Mouse (Mus musculus): ENCODE measurements around the gene Faf1.

Gene Faf1

DNA sequence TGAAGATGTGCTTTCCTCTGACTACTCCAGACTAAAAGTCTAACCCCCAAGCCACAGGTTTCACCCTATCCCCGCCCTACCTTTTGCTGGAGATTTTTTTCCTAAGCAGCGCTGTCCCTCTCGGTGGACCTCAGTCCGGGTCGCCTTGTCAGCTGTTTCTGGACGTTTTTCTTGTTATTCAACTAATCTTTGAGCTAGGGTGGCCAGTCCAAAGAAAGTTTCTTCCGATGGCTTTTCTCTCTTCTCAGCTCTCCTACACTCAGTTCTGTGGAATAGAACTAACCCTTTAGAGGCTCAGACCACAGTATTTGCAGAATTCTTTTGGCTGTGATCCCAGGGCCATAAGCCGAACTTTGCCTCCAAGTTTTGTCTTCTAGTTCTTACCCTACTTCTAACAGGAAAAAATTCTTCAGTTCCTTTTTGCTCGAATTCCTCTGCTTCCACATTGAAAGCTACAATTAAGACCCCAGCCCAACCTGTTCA, 302.5 kb downstream of the Faf1 start:
- no peak for DNase-seq (ENCODE audit: low read depth, low spot score)

DNA sequence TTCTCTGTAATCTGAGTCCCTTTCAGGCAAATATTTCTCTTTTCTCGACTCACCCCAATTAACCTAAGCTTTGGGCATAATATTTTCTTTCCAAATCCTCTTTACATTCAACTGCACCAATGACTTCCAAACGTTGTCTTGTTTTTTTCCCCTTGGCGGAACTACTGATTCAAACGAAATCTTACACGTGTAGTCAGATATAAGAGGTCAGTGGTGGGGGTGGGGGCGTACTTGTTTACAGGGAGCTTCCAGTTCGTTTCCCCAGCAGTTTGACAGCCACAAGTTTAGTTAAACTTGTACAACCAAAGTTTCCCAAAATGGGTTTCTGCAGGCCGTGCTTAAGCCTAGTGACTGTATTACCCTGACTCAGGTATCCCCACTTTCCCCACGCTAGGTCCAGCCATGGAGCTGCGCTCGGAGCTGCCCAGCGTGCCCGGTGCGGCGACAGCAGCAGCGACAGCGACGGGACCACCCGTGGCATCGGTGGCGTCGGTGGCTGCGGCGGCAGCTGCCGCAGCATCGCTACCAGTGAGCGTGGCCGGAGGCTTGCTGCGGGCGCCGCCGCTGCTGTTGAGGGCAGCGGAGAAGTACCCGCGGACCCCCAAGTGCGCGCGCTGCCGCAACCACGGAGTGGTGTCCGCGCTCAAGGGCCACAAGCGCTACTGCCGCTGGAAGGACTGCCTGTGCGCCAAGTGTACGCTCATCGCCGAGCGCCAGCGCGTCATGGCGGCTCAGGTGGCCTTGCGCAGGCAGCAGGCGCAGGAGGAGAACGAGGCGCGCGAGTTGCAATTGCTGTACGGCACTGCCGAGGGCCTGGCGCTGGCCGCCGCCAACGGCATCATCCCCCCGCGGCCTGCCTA, 303.3 kb downstream of the Faf1 start:
- DNase-seq (ENCODE audit: low read depth, low spot score): no peak

- DNase-seq (ENCODE audit: low read depth, low spot score): no peak
These were observed 304.1 kb downstream of the Faf1 start for GRCm38 (mm10) chr4:109980321-109981082.

- DNase-seq (ENCODE audit: low read depth, low spot score): no peak
These were observed 304.9 kb downstream of the Faf1 start for GRCm38 (mm10) chr4:109981083-109981870.

DNA sequence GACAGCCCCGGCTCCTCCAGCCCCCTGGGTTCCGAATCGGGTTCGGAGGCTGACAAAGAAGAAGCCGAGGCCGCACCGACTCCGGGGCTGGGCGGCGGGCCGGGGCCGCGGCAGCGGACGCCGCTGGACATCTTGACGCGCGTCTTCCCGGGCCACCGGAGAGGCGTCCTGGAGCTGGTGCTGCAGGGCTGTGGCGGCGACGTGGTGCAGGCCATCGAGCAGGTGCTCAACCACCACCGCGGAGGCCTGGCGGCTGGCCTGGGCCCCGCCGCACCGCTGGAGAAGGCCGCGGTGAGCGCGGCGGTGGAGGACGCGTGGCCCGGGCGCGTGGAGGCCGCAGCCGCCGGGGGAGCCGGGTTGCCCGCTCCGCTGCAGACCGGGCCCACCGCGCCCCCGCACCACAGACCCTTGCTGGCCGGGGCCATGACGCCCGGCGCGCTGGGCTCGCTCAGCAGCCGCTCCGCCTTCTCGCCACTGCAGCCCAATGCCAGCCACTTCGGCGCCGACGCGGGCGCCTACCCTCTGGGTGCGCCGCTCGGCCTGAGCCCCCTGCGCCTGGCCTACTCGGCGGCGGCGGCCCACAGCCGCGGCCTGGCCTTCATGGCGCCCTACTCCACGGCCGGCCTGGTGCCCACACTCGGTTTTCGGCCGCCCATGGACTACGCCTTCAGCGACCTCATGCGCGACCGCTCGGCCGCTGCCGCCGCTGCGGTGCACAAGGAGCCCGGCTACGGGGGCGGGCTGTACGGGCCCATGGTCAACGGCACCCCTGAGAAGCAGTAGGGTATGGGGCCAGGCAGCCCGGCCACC, 305.7 kb downstream of the Faf1 start:
- no peak for DNase-seq (ENCODE audit: low read depth, low spot score)

DNA sequence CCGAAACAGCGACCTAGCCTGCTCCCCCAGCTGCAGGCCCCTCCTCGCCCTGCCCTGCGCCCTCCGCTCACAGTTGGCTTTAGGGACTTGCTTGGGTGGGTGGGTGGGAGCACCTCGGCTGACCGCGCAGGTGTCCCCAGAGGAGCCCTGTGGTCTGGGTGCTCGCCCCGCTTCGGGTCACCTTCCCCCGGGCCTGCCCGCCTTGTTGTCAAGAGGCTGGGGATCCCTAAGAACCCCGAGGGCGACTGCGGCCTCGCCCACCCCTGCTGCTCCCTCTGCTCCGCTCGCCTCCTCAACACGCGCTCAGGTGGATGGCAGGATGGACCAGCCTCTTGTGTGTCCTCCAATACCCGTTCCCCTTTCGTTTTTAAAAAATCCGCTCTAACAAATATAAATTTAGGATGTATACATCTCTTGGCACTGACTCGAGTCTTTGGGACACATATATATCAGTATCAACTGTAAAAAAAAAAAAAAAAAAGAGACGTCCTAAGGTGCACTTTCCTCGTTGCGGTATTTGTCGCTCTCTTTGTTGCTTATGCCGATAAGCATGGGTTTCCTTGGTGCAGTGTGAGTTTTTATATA, 306.4 kb downstream of the Faf1 start:
- DNase-seq (ENCODE audit: low read depth, low spot score): no peak

- DNase-seq (ENCODE audit: low read depth, low spot score): no peak
These were observed 307.1 kb downstream of the Faf1 start for GRCm38 (mm10) chr4:109983281-109984001.

GRCm38 (mm10) chr4:109984011-109984411, 307.6 kb downstream of the Faf1 start:
- DNase-seq (ENCODE audit: low read depth, low spot score): no peak

- no peak for DNase-seq (ENCODE audit: low read depth, low spot score)
These were observed 308.4 kb downstream of the Faf1 start for GRCm38 (mm10) chr4:109984496-109985423.

DNA sequence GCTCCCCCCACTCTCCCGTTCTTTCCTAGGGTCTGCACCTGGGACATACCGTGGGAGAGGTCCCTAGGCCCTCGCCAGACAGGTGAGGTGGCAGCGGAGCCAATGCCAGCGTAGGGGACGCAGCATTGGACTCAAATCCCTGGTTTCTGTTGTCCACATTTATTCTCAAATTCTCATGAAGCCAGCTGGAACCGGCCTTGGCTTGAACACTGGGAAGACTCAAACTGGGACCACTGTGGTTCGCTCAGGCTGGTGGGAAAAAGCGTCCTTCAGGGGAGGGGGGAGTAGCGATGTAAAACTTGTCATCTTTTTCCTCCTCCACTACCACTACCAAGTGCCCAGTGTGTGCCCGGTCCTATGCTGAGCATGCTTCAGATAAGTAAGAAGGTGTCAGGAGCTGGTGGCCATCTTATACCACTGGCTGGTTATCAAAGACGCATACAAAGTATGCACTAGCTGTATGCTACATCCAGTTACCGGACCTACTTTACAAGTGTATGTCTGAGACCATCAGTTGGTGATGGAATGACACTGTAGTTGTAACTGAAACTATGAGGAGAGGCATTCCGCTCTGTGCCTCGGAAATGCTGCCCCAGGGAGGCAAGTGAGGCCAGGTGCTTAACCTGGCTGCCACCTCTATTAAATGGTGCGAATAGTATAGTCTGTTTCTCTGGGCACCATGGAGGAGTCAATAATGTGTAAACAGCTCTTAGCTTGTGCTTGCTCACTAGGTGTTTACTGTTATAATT, 309.2 kb downstream of the Faf1 start:
- no peak for DNase-seq (ENCODE audit: low read depth, low spot score)

GRCm38 (mm10) chr4:109986301-109986700, 309.9 kb downstream of the Faf1 start:
- DNase-seq (ENCODE audit: low read depth, low spot score): no peak

GRCm38 (mm10) chr4:109986748-109987355, 310.5 kb downstream of the Faf1 start:
- DNase-seq (ENCODE audit: low read depth, low spot score): no peak

- no peak for DNase-seq (ENCODE audit: low read depth, low spot score)
These were observed 311.4 kb downstream of the Faf1 start for GRCm38 (mm10) chr4:109987560-109988362.

- DNase-seq (ENCODE audit: low read depth, low spot score): no peak
These were observed 312.0 kb downstream of the Faf1 start for GRCm38 (mm10) chr4:109988411-109988810.

DNA sequence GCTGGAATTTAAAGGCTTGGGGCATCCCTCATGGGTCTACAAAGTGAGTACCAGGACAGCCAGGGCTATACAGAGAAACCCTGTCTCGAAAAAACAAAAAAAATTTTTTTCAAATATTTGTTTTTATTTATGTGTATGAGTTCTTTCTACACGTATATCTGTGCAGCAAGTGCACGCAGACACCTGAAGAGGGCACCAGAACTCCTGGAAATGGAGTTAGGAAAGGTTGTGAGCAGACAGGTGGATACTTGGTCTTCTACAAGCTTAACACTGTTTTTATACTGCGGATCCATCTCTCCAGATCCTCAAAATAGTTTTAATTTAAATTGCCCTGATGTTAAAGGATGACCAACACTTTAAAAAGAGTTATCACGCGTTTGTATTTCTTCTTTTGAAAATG, 312.8 kb downstream of the Faf1 start:
- DNase-seq (ENCODE audit: low read depth, low spot score): no peak

GRCm38 (mm10) chr4:110006044-110006443, 329.7 kb downstream of the Faf1 start:
- no peak for DNase-seq (ENCODE audit: low read depth, low spot score)
